Mouse (Mus musculus) CH12.LX (cell line): ENCODE measurements around the gene Glt1d1. TPM values are rescaled to one million over a fixed set of nuclear protein-coding genes. Genes with fewer than 3 reads are reported as not detected.

Source experiments
- DNase-seq: peaks from one replicate; pipeline ENCODE4 v3.0.0-alpha.2; 2013; ENCODE audit errors: extremely low read depth
- H3K27ac ChIP-seq: 2 replicates; pipeline ENCODE4 v1.5.1; 2012; ENCODE audit warnings: low read depth, mild to moderate bottlenecking, control low read depth, moderate library complexity; ENCODE audit not compliant: insufficient read depth
- H3K27me3 ChIP-seq: replicated peaks from 2 replicates; pipeline ENCODE3; 2012; ENCODE audit warnings: inconsistent platforms
- H3K36me3 ChIP-seq, 2 experiments: replicated peaks in 1 of 2; 2 replicates each; pipeline versions ENCODE3 to v1.6.1; 2012; ENCODE audit warnings: inconsistent platforms in 1 of 2, low read length in 1 of 2, mild to moderate bottlenecking in 1 of 2, mixed read lengths in 1 of 2, moderate library complexity in 1 of 2; ENCODE audit not compliant: control insufficient read depth in 1 of 2, insufficient read depth in 1 of 2
- H3K4me1 ChIP-seq, 2 experiments: 2 replicates each; pipeline ENCODE4 v1.6.1; 2012; ENCODE audit warnings: inconsistent platforms in 1 of 2, moderate library complexity in 1 of 2; ENCODE audit not compliant: insufficient read depth in 2 of 2, control insufficient read depth in 1 of 2
- H3K4me2 ChIP-seq: 2 replicates; pipeline ENCODE4 v1.6.1; 2012; ENCODE audit warnings: low read depth, mild to moderate bottlenecking, control low read depth; ENCODE audit not compliant: poor library complexity, insufficient read depth, severe bottlenecking
- H3K4me3 ChIP-seq, 3 experiments: fragments of 150-350 bp in 1 of 3; sonication (generic) in 1 of 3; replicated peaks in 1 of 3; 2 replicates each; pipeline versions ENCODE3 to v1.5.1; 2011 to 2012; ENCODE audit warnings: low read depth in 2 of 3, low read length in 2 of 3, mild to moderate bottlenecking in 2 of 3, moderate library complexity in 2 of 3, control low read depth in 1 of 3, improper control_type of control experiment in 1 of 3, inconsistent platforms in 1 of 3, mixed read lengths in 1 of 3; ENCODE audit not compliant: poor library complexity in 1 of 3
- H3K79me2 ChIP-seq: replicated peaks from 2 replicates; pipeline ENCODE4 v1.6.1; 2012; ENCODE audit warnings: mild to moderate bottlenecking, moderate library complexity; ENCODE audit not compliant: control insufficient read depth, poor library complexity, insufficient read depth, severe bottlenecking; ENCODE audit errors: extremely low read depth
- H3K9ac ChIP-seq: 2 replicates; pipeline ENCODE4 v1.6.1; 2012; ENCODE audit warnings: low read depth, mild to moderate bottlenecking, control low read depth, moderate library complexity; ENCODE audit not compliant: insufficient read depth
- H3K9me3 ChIP-seq: replicated peaks from 2 replicates; pipeline ENCODE3; 2012; ENCODE audit warnings: low read length, inconsistent platforms, mixed read lengths
- BHLHE40 ChIP-seq: IDR thresholded peaks from 2 replicates; pipeline ENCODE4 v1.6.1; 2011; ENCODE audit warnings: mild to moderate bottlenecking, low read depth, low read length, improper control_type of control experiment
- CHD1 ChIP-seq: IDR thresholded peaks from 2 replicates; pipeline ENCODE4 v1.6.1; 2012; ENCODE audit warnings: low read depth, low read length, improper control_type of control experiment, inconsistent platforms
- CHD2 ChIP-seq: IDR thresholded peaks from 2 replicates; pipeline ENCODE4 v1.6.1; 2011; ENCODE audit warnings: low read length, improper control_type of control experiment
- ETS1 ChIP-seq: conservative IDR thresholded peaks from 2 replicates; pipeline ENCODE4 v1.6.1; 2012; ENCODE audit warnings: low read depth, mild to moderate bottlenecking, inconsistent platforms, low read length, improper control_type of control experiment, moderate library complexity
- HCFC1 ChIP-seq: IDR thresholded peaks from 2 replicates; pipeline ENCODE4 v1.6.1; 2012; ENCODE audit warnings: low read depth, mild to moderate bottlenecking, inconsistent platforms, low read length, improper control_type of control experiment
- IRF4 ChIP-seq: IDR thresholded peaks from 2 replicates; pipeline ENCODE4 v1.6.1; 2014; ENCODE audit warnings: low read depth, mild to moderate bottlenecking, inconsistent platforms, low read length, improper control_type of control experiment
- JUND ChIP-seq: conservative IDR thresholded peaks from 2 replicates; pipeline ENCODE4 v1.6.1; 2011; ENCODE audit warnings: low read depth, low read length, improper control_type of control experiment
- KAT2A ChIP-seq: IDR thresholded peaks from 2 replicates; pipeline ENCODE4 v1.6.1; 2012; ENCODE audit warnings: low read length, improper control_type of control experiment, inconsistent platforms; ENCODE audit not compliant: insufficient replicate concordance
- MAFK ChIP-seq: IDR thresholded peaks from 2 replicates; pipeline ENCODE4 v1.6.1; 2011; ENCODE audit warnings: low read length, improper control_type of control experiment; ENCODE audit not compliant: insufficient replicate concordance
- MAX ChIP-seq: IDR thresholded peaks from 2 replicates; pipeline ENCODE4 v1.6.1; 2011; ENCODE audit warnings: low read length, improper control_type of control experiment
- MAZ ChIP-seq: IDR thresholded peaks from 2 replicates; pipeline ENCODE4 v1.6.1; 2012; ENCODE audit warnings: low read depth, mild to moderate bottlenecking, inconsistent platforms, low read length, improper control_type of control experiment, moderate library complexity
- MEF2A ChIP-seq: IDR thresholded peaks from 2 replicates; pipeline ENCODE4 v1.6.1; 2014; ENCODE audit warnings: low read depth, mild to moderate bottlenecking, inconsistent platforms, low read length, improper control_type of control experiment, borderline replicate concordance
- PAX5 ChIP-seq: IDR thresholded peaks from 2 replicates; pipeline ENCODE4 v1.6.1; 2012; ENCODE audit warnings: low read length, inconsistent platforms, mixed read lengths
- TBP ChIP-seq: conservative IDR thresholded peaks from 2 replicates; pipeline ENCODE4 v1.6.1; 2011; ENCODE audit warnings: low read depth, low read length, improper control_type of control experiment
- TCF12 ChIP-seq: IDR thresholded peaks from 2 replicates; pipeline ENCODE4 v1.6.1; 2014; ENCODE audit warnings: low read depth, mild to moderate bottlenecking, inconsistent platforms, low read length, improper control_type of control experiment
- USF1 ChIP-seq: IDR thresholded peaks from 2 replicates; pipeline ENCODE4 v1.6.1; 2014; ENCODE audit warnings: low read depth, mild to moderate bottlenecking, inconsistent platforms, low read length, improper control_type of control experiment
- USF2 ChIP-seq: conservative IDR thresholded peaks from 2 replicates; pipeline ENCODE4 v1.6.1; 2011; ENCODE audit warnings: low read depth, low read length, improper control_type of control experiment
- ZMIZ1 ChIP-seq: IDR thresholded peaks from 2 replicates; pipeline ENCODE4 v1.6.1; 2012; ENCODE audit warnings: low read depth, mild to moderate bottlenecking, inconsistent platforms, low read length, improper control_type of control experiment
- ZNF384 ChIP-seq: IDR thresholded peaks from 2 replicates; pipeline ENCODE4 v1.6.1; 2012; ENCODE audit warnings: low read depth, low read length, improper control_type of control experiment, inconsistent platforms
- dilution Hi-C: fragments of 300-500 bp; cut with MboI; formaldehyde crosslinking; loops from 2 replicates; pipeline ENCODE4 v1.14.3; 2020; ENCODE audit warnings: low sequenced_read_pairs; ENCODE audit not compliant: extremely low pct_unique_long_range_greater_than_20kb, extremely low pct_ligation_motif_present
- in situ Hi-C: fragments of 300-500 bp; cut with MboI; formaldehyde crosslinking; loops from 3 replicates; pipeline ENCODE4 v1.14.3; 2019; ENCODE audit warnings: low sequenced_read_pairs, low pct_ligation_motif_present, low pct_unique_long_range_greater_than_20kb, mixed read lengths
- polyA plus RNA-seq: library from polyadenylated mRNA; unstranded; fragments of >175 nt; gene quantifications from 2 replicates; pipeline ENCODE4 v1.2.1, GENCODE M21; 2012; ENCODE audit warnings: low read depth; ENCODE audit not compliant: insufficient read length
- total RNA-seq, 2 experiments: library from RNA; depleted of rRNA; stranded (reverse); fragments of 300-350 nt in 1 of 2; fragments of >200 nt in 1 of 2; gene quantifications; 2 replicates each; pipeline ENCODE4 v1.2.3; 2012 to 2014

Gene Glt1d1
- total and polyA plus RNA-seq, 3 experiments = 0.21 to 0.25 TPM; not detected in 1

- Histone ChIP-seq H3K36me3 (no peaks in the 10 kb centered on the region), H3K4me1 (no peaks in the 10 kb centered on the region), H3K4me2 (no peak overlapping the region), H3K27me3 (no peaks in the 10 kb centered on the region), H3K79me2 (no peaks in the 10 kb centered on the region), H3K9me3 (peaks cover 54% of the 10 kb centered on the region), H3K9ac (no peak overlapping the region), H3K27ac (no peak overlapping the region), H3K4me3 (no peak overlapping the region)
- dilution Hi-C loops (no loop called here), in situ Hi-C loops (no loop called here)
- no peak for DNase-seq
- TF ChIP-seq BHLHE40 = no peak
- TF ChIP-seq ZMIZ1 = no peak
- TF ChIP-seq PAX5 = no peak
Measured at GRCm38 (mm10) chr5:127660267-127660666, 28.2 kb downstream of the Glt1d1 start.

GRCm38 (mm10) chr5:127660979-127661378 is 28.9 kb downstream of the Glt1d1 start:
- Histone ChIP-seq H3K4me1 (no peaks in the 10 kb centered on the region), H3K36me3 (no peaks in the 10 kb centered on the region), H3K9me3 (peaks cover 56% of the 10 kb centered on the region), H3K4me3 (no peak overlapping the region), H3K9ac (no peak overlapping the region), H3K4me2 (no peak overlapping the region), H3K27ac (no peak overlapping the region), H3K27me3 (no peaks in the 10 kb centered on the region), H3K79me2 (no peaks in the 10 kb centered on the region)
- TF ChIP-seq MAX (no peak), BHLHE40 (no peak), USF2 (no peak), CHD2 (no peak), MEF2A (no peak), ETS1 (no peak), KAT2A (no peak), USF1 (no peak), JUND (no peak), TBP (no peak), HCFC1 (no peak)
- DNase-seq = no peak
- in situ Hi-C loops (no loop called here), dilution Hi-C loops (no loop called here)

- dilution Hi-C loops = no loop called here
- TF ChIP-seq MAFK (no peak), TCF12 (no peak), ZNF384 (no peak), IRF4 (no peak), CHD1 (no peak), MAZ (no peak), KAT2A (no peak), BHLHE40 (no peak), ETS1 (no peak)
- H3K9ac ChIP-seq = no peak overlapping the region
- H3K4me1 ChIP-seq = no peaks in the 10 kb centered on the region
- no peak overlapping the region for H3K27ac ChIP-seq
- H3K27me3 ChIP-seq = no peaks in the 10 kb centered on the region
- H3K36me3 ChIP-seq = no peaks in the 10 kb centered on the region
- no peak for DNase-seq
- no peak overlapping the region for H3K4me2 ChIP-seq
- no peaks in the 10 kb centered on the region for H3K79me2 ChIP-seq
- no peak overlapping the region for H3K4me3 ChIP-seq
- H3K9me3 ChIP-seq = peaks cover 56% of the 10 kb centered on the region
- in situ Hi-C loops = no loop called here
Measured at GRCm38 (mm10) chr5:127673913-127674312, 41.9 kb downstream of the Glt1d1 start.
